Mouse (Mus musculus): ENCODE measurements around the gene Grasp. TPM values are rescaled to one million over a fixed set of nuclear protein-coding genes. Genes with fewer than 3 reads are reported as not detected.

Gene Grasp
- polyA plus RNA-seq, 1 experiment, result 5.3 TPM

DNA sequence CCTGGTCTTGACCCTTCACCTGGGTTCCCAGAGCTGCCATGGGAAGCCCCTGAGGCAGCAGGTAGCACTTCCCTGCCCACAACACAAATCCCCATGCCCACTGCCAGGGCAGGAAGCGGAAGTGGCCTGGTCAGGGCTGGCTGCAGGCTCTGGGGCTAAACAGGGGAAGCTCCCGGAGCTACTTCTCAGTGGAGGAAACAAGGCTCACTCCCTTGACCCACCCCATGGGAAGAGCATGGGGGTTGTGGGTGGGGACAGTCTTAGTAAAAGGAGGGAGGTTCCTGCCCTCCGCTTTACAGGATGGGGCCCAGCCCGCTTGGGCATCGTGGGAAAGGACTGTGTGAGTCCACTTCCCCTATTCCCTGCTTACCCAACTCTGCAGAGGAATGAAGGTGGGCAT, 38.5 kb downstream of the Grasp start:
- Histone ChIP-seq H3K27ac (ENCODE audit: insufficient read depth, low read length) (no peak overlapping the region), H3K27me3 (ENCODE audit: control insufficient read depth, insufficient read depth, low read length) (no peaks in the 10 kb centered on the region), H3K4me3 (replicated peaks; ENCODE audit: insufficient read depth, low read depth, low read length) (no peak overlapping the region), H3K4me1 (ENCODE audit: control insufficient read depth, insufficient read depth, low read length) (peaks cover 16% of the 10 kb centered on the region)
- WGBS, result 82% methylated on average over 5 of the region's 5 CpGs
- TF ChIP-seq POLR2A (IDR thresholded peaks at IDR 0.05; ENCODE audit: borderline replicate concordance, insufficient read depth, low read length) (no peak), CTCF (IDR thresholded peaks at IDR 0.05; ENCODE audit: borderline replicate concordance, insufficient read depth, low read depth, low read length) (no peak)
- DNase-seq, result no peak

- TF ChIP-seq CTCF (IDR thresholded peaks at IDR 0.05; ENCODE audit: borderline replicate concordance, insufficient read depth, low read depth, low read length) (no peak), POLR2A (IDR thresholded peaks at IDR 0.05; ENCODE audit: borderline replicate concordance, insufficient read depth, low read length) (peak; percentile 49; the same call in 1 of the 2 replicates)
- WGBS, result under 1% methylated on average over 57 of the region's 57 CpGs
- H3K4me1 ChIP-seq (ENCODE audit: control insufficient read depth, insufficient read depth, low read length), result 0 out of 2 replicates have a peak, but pooled peaks cover 3% of the 10 kb centered on the region
- peak overlapping the region; percentile 60 for H3K27ac ChIP-seq (ENCODE audit: insufficient read depth, low read length)
- H3K4me3 ChIP-seq (replicated peaks; ENCODE audit: insufficient read depth, low read depth, low read length), result peak overlapping the region; percentile 55
- peak; percentile 94 to 95 for DNase-seq
- no peaks in the 10 kb centered on the region for H3K27me3 ChIP-seq (ENCODE audit: control insufficient read depth, insufficient read depth, low read length)
Observed at GRCm38 (mm10) chr15:101266132-101266963, 42.4 kb downstream of the Grasp start.

- no peak for TF ChIP-seq CTCF (IDR thresholded peaks at IDR 0.05; ENCODE audit: borderline replicate concordance, insufficient read depth, low read depth, low read length)
- no peak for TF ChIP-seq POLR2A (IDR thresholded peaks at IDR 0.05; ENCODE audit: borderline replicate concordance, insufficient read depth, low read length)
- H3K27ac ChIP-seq (ENCODE audit: insufficient read depth, low read length), result peak overlapping the region; percentile 60; the same call in 1 of the 2 replicates
Observed at GRCm38 (mm10) chr15:101267053-101268032, 43.4 kb downstream of the Grasp start.

GRCm38 (mm10) chr15:101270101-101270820, 46.3 kb downstream of the Grasp start:
- DNase-seq, result peak in 1 of 2 experiments; percentile 29
- no peak for TF ChIP-seq CTCF (IDR thresholded peaks at IDR 0.05; ENCODE audit: borderline replicate concordance, insufficient read depth, low read depth, low read length)
- TF ChIP-seq POLR2A (IDR thresholded peaks at IDR 0.05; ENCODE audit: borderline replicate concordance, insufficient read depth, low read length), result no peak
- no peak overlapping the region for H3K27ac ChIP-seq (ENCODE audit: insufficient read depth, low read length)
- H3K4me3 ChIP-seq (replicated peaks; ENCODE audit: insufficient read depth, low read depth, low read length), result no peak overlapping the region
- H3K27me3 ChIP-seq (ENCODE audit: control insufficient read depth, insufficient read depth, low read length), result no peaks in the 10 kb centered on the region
- H3K4me1 ChIP-seq (ENCODE audit: control insufficient read depth, insufficient read depth, low read length), result 0 out of 2 replicates have a peak, but pooled peaks cover 3% of the 10 kb centered on the region
- WGBS, result 86% methylated on average over 29 of the region's 29 CpGs

More at GRCm38 (mm10) chr15:101267053-101268032, 43.4 kb downstream of the Grasp start:
- DNase-seq, result peak in 1 of 2 experiments; percentile 46
- 5% methylated on average over 25 of the region's 25 CpGs for WGBS
- H3K4me3 ChIP-seq (replicated peaks; ENCODE audit: insufficient read depth, low read depth, low read length), result peak overlapping the region; percentile 55
- H3K27me3 ChIP-seq (ENCODE audit: control insufficient read depth, insufficient read depth, low read length), result no peaks in the 10 kb centered on the region
- 0 out of 2 replicates have a peak, but pooled peaks cover 3% of the 10 kb centered on the region for H3K4me1 ChIP-seq (ENCODE audit: control insufficient read depth, insufficient read depth, low read length)

- no peak overlapping the region for H3K4me3 ChIP-seq (replicated peaks; ENCODE audit: insufficient read depth, low read depth, low read length)
- 0 out of 2 replicates have a peak, but pooled peaks cover 1% of the 10 kb centered on the region for H3K4me1 ChIP-seq (ENCODE audit: control insufficient read depth, insufficient read depth, low read length)
- no peaks in the 10 kb centered on the region for H3K27me3 ChIP-seq (ENCODE audit: control insufficient read depth, insufficient read depth, low read length)
- H3K27ac ChIP-seq (ENCODE audit: insufficient read depth, low read length), result no peak overlapping the region
- no peak for DNase-seq
- TF ChIP-seq POLR2A (IDR thresholded peaks at IDR 0.05; ENCODE audit: borderline replicate concordance, insufficient read depth, low read length) (no peak), CTCF (IDR thresholded peaks at IDR 0.05; ENCODE audit: borderline replicate concordance, insufficient read depth, low read depth, low read length) (no peak)
- 36% methylated on average over 3 of the region's 3 CpGs for WGBS
Observed at GRCm38 (mm10) chr15:101271107-101271506, 47.1 kb downstream of the Grasp start.

GRCm38 (mm10) chr15:101271513-101271912, 47.5 kb downstream of the Grasp start:
- Histone ChIP-seq H3K27ac (ENCODE audit: insufficient read depth, low read length) (no peak overlapping the region), H3K4me3 (replicated peaks; ENCODE audit: insufficient read depth, low read depth, low read length) (no peak overlapping the region), H3K27me3 (ENCODE audit: control insufficient read depth, insufficient read depth, low read length) (no peaks in the 10 kb centered on the region), H3K4me1 (ENCODE audit: control insufficient read depth, insufficient read depth, low read length) (no peaks in the 10 kb centered on the region)
- TF ChIP-seq CTCF (IDR thresholded peaks at IDR 0.05; ENCODE audit: borderline replicate concordance, insufficient read depth, low read depth, low read length) (no peak), POLR2A (IDR thresholded peaks at IDR 0.05; ENCODE audit: borderline replicate concordance, insufficient read depth, low read length) (no peak)
- 68% methylated on average over 15 of the region's 15 CpGs for WGBS
- no peak for DNase-seq

DNA sequence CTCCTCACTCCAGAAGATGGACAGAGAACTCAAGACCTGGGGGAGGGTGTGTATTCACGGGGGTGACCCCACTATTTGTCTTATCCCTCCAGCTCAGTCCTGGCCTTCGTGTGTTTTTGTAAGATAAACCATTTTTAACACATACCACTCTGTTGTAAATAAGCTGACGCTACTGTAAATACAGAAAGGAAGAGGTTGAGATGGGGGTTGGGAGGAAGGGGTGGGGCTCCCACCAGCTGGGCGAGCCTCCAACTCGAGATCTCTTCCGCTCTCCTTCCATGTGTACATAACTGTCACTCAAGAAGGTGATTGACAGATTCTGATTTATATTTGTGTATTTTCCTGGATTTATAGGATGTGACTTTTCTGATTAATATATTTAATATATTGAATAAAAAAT, 50.4 kb downstream of the Grasp start:
- TF ChIP-seq CTCF (IDR thresholded peaks at IDR 0.05; ENCODE audit: borderline replicate concordance, insufficient read depth, low read depth, low read length) (no peak), POLR2A (IDR thresholded peaks at IDR 0.05; ENCODE audit: borderline replicate concordance, insufficient read depth, low read length) (no peak)
- no peaks in the 10 kb centered on the region for H3K4me1 ChIP-seq (ENCODE audit: control insufficient read depth, insufficient read depth, low read length)
- H3K27me3 ChIP-seq (ENCODE audit: control insufficient read depth, insufficient read depth, low read length), result no peaks in the 10 kb centered on the region
- no peak overlapping the region for H3K4me3 ChIP-seq (replicated peaks; ENCODE audit: insufficient read depth, low read depth, low read length)
- no peak overlapping the region for H3K27ac ChIP-seq (ENCODE audit: insufficient read depth, low read length)
- no peak for DNase-seq
- WGBS, result 70% methylated on average over 6 of the region's 6 CpGs
